Mouse (Mus musculus) small intestine, adult 2 months (tissue): ENCODE measurements around the gene Hjurp.

Experiments
- CTCF ChIP-seq: fragments of 200-500 bp; IDR thresholded peaks from 2 replicates; pipeline ENCODE4 v1.5.1; 2012; ENCODE audit warnings: low read depth, mild to moderate bottlenecking, control low read depth, inconsistent platforms, low read length, moderate library complexity, mixed read lengths; ENCODE audit not compliant: insufficient replicate concordance, insufficient read length; ENCODE audit errors: extremely low read depth
- POLR2A ChIP-seq: fragments of 200-500 bp; IDR thresholded peaks from 2 replicates; pipeline ENCODE4 v1.6.1; 2012; ENCODE audit warnings: low read depth, mild to moderate bottlenecking, control low read depth, inconsistent platforms, low read length, moderate library complexity

GRCm38 (mm10) chr1:88253106-88253505, 24.3 kb downstream of the Hjurp start:
- no peak for TF ChIP-seq CTCF
- no peak for TF ChIP-seq POLR2A
